Mouse (Mus musculus): Measurements from ENCODE around the gene Fgd6. TPM values are rescaled to one million over a fixed set of nuclear protein-coding genes. Genes with fewer than 3 reads are reported as not detected.

The Fgd6 gene
- polyA plus RNA-seq, 1 experiment from 2014 or later: 1.8 TPM

DNA sequence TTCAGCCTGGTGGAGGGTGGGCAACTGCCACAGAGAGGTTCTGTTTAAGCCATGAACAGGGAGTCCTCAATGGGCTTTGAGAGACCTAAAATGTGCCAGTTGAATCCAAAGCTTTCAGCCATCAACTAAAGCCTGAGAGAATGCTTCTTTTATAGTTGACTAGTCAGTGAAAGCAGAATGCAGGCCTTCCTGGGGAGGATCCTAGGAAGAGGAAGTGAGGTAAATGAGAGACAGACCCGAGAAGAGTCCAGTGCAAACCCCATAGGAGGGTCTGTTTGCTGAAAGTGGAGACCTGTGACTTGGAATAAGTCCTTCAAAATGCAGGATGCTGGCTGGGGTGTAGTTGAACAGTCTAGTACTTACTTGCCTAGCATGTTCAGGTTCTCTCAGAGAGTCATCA is 11.2 kb downstream of the Fgd6 start:
- H3K27me3 ChIP-seq (replicated peaks): no peaks in the 10 kb centered on the region
- H3K36me3 ChIP-seq: no peaks in the 10 kb centered on the region
- no peak overlapping the region for H3K4me2 ChIP-seq
- no peak overlapping the region for H3K9ac ChIP-seq (replicated peaks)
- no peak overlapping the region for H3K27ac ChIP-seq (replicated peaks)
- ATAC-seq (ENCODE audit: low FRiP score): no peak
- H3K4me3 ChIP-seq (replicated peaks): no peak overlapping the region
- H3K4me1 ChIP-seq: no peaks in the 10 kb centered on the region
- H3K9me3 ChIP-seq (replicated peaks): no peaks in the 10 kb centered on the region
- WGBS: 69% methylated on average over 1 of the region's 1 CpGs

DNA sequence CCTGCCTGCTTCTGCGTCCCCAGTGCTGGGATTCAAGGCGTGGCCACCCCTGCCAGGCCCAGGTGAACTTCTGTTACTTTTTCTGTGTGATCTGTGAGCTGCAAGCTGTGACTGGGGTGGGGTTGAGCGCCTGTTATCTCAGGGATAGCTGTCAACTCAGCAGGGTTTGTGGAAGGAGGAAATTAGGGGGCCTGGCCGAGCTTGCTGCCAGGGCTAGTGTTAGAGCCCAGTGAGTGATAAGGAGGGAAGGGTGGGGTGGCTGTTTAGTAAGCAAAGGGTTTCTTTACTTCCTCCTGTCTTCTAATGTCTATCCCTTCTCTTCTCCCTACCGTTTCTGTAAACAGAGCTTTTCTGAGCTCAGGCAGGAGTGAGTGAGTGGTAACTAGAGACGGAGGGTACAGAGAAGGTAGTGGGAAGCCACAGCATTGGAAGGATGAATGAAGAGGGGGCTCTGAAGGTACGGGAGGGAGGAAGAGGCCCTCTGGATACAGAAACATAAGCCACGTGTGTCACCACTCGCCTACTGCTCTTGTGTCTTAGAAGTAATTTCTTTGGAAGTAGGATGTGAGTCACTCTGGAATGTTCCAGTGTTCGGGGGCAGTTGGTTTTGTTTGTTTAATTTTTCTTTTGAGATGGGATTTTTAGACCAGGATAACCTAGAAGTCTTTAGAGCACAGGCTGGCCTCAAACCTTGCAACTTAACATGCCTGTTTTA is 12.2 kb downstream of the Fgd6 start:
- WGBS: 74% methylated on average over 10 of the region's 10 CpGs
- H3K27ac ChIP-seq (replicated peaks): no peak overlapping the region
- no peaks in the 10 kb centered on the region for H3K4me1 ChIP-seq
- no peak overlapping the region for H3K4me3 ChIP-seq (replicated peaks)
- no peak overlapping the region for H3K4me2 ChIP-seq
- no peaks in the 10 kb centered on the region for H3K36me3 ChIP-seq
- H3K9ac ChIP-seq (replicated peaks): no peak overlapping the region
- no peaks in the 10 kb centered on the region for H3K27me3 ChIP-seq (replicated peaks)
- no peaks in the 10 kb centered on the region for H3K9me3 ChIP-seq (replicated peaks)
- ATAC-seq (ENCODE audit: low FRiP score): no peak

DNA sequence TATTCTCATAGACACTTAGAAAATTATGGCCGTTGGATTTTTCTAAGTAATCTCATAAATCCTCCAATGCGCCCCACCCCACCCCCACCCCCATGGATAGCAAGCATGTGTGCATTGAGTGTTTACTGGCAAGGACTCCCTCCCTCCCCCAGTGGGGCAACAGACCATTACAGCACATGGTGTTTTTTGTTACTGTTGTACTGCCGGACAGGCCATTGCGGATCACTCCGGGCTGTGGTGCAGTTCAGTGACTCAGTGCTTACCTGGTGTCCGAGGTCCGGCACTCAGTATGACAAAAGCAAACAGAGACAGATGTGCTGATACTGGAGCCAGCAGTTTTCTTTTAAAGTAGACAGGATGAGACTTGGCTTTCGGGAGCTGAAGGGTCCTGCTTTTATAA is 13.3 kb downstream of the Fgd6 start:
- Histone ChIP-seq H3K27ac (replicated peaks) (no peak overlapping the region), H3K9me3 (replicated peaks) (no peaks in the 10 kb centered on the region), H3K4me1 (no peaks in the 10 kb centered on the region), H3K4me3 (replicated peaks) (no peak overlapping the region), H3K9ac (replicated peaks) (no peak overlapping the region), H3K27me3 (replicated peaks) (no peaks in the 10 kb centered on the region), H3K36me3 (no peaks in the 10 kb centered on the region), H3K4me2 (no peak overlapping the region)
- no peak for ATAC-seq (ENCODE audit: low FRiP score)
- WGBS: 71% methylated on average over 8 of the region's 8 CpGs

DNA sequence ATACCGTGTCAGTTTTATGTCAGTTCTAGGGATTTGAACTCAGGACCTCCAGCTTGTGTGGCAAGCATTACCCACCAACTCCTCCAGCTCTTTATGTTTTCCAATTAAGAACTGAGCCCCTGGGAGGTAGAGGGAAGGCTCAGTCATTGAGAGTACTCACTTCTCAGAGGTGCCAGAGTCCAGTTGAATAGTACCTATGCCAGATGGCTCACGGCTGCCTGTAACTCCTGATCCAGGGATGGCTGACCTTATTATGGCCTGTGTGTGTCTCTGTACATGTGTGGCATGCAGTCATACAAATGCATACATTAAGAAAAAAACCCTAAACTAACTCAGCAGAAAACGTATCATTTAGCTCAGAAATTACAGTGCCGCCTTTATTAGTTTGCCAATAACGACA is 14.9 kb downstream of the Fgd6 start:
- no peaks in the 10 kb centered on the region for H3K27me3 ChIP-seq (replicated peaks)
- H3K9ac ChIP-seq (replicated peaks): no peak overlapping the region
- 84% methylated on average over 5 of the region's 5 CpGs for WGBS
- H3K4me2 ChIP-seq: no peak overlapping the region
- no peaks in the 10 kb centered on the region for H3K4me1 ChIP-seq
- no peak overlapping the region for H3K4me3 ChIP-seq (replicated peaks)
- H3K27ac ChIP-seq (replicated peaks): no peak overlapping the region
- no peak for ATAC-seq (ENCODE audit: low FRiP score)
- H3K9me3 ChIP-seq (replicated peaks): no peaks in the 10 kb centered on the region
- H3K36me3 ChIP-seq: no peaks in the 10 kb centered on the region

DNA sequence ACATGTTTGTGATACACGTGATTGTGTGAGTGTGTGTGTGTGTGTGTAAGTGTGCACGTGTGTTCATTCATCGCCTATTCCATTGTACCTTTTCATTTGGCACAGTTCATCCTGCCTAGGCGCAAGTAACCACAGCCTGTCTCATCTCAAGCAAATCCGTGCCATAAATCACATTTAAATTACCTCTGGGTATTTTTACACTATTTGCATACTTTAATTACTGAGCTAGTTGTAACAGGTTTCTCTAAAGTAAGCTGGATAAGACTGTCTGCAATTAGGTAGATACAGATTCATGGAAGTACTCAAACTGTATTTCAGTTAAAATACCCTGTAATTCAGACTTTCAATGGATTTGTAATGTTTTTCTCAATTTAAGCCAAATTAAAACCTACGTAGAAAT is 20.7 kb downstream of the Fgd6 start:
- Histone ChIP-seq H3K9ac (replicated peaks) (no peak overlapping the region), H3K4me2 (no peak overlapping the region), H3K4me1 (0 out of 2 replicates have a peak, but pooled peaks cover 3% of the 10 kb centered on the region), H3K27me3 (replicated peaks) (no peaks in the 10 kb centered on the region), H3K36me3 (no peaks in the 10 kb centered on the region), H3K27ac (replicated peaks) (no peak overlapping the region), H3K9me3 (replicated peaks) (no peaks in the 10 kb centered on the region), H3K4me3 (replicated peaks) (no peak overlapping the region)
- ATAC-seq (ENCODE audit: low FRiP score): no peak
- 75% methylated on average over 6 of the region's 6 CpGs for WGBS

DNA sequence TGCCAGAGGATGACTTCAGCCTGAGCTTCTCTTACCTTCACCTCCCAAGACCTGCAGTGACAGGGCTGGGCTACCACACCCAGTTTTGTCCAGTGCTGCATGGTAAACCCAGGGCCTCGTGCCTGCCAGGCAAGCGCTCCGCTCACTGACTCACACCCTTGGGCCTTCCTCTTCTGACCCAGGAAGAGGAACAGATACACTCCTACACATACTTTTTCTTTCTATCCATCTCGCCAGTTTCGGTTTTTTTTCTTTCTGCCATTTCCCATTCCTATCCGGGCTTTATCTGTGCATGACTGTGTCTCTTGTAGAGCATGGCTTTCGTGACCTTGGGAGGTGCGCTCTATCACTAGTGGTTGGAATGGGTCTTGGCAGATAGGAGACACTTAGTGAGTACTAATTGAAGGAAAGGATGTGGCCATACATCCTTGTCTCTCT is 23.8 kb downstream of the Fgd6 start:
- 0 out of 2 replicates have a peak, but pooled peaks cover 3% of the 10 kb centered on the region for H3K4me1 ChIP-seq
- no peak for ATAC-seq (ENCODE audit: low FRiP score)
- no peaks in the 10 kb centered on the region for H3K9me3 ChIP-seq (replicated peaks)
- no peak overlapping the region for H3K27ac ChIP-seq (replicated peaks)
- 92% methylated on average over 8 of the region's 8 CpGs for WGBS
- H3K36me3 ChIP-seq: no peaks in the 10 kb centered on the region
- no peak overlapping the region for H3K9ac ChIP-seq (replicated peaks)
- no peak overlapping the region for H3K4me3 ChIP-seq (replicated peaks)
- no peak overlapping the region for H3K4me2 ChIP-seq
- H3K27me3 ChIP-seq (replicated peaks): no peaks in the 10 kb centered on the region

DNA sequence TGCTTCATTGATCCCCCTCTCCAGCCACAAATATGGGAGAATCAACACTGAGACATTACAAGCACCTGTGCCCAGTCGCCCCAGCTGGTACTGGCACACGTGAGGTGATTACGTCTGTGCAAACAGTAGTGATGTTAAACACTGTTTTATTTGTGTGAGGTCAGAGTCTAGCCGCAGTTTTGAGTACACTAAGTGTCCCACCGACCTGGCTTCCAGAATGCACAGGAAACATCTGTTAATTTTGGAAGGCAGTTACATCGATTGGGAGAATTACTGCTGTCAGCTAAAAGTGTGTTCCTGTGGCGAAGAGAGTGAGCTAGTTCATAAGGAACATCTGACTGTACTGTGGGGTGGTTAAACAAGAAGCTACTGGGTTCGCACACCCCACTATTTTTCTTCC is 24.4 kb downstream of the Fgd6 start:
- Histone ChIP-seq H3K4me3 (replicated peaks) (no peak overlapping the region), H3K27me3 (replicated peaks) (no peaks in the 10 kb centered on the region), H3K36me3 (no peaks in the 10 kb centered on the region), H3K27ac (replicated peaks) (no peak overlapping the region), H3K9me3 (replicated peaks) (no peaks in the 10 kb centered on the region), H3K9ac (replicated peaks) (no peak overlapping the region), H3K4me2 (no peak overlapping the region), H3K4me1 (0 out of 2 replicates have a peak, but pooled peaks cover 3% of the 10 kb centered on the region)
- 57% methylated on average over 8 of the region's 8 CpGs for WGBS
- no peak for ATAC-seq (ENCODE audit: low FRiP score)

DNA sequence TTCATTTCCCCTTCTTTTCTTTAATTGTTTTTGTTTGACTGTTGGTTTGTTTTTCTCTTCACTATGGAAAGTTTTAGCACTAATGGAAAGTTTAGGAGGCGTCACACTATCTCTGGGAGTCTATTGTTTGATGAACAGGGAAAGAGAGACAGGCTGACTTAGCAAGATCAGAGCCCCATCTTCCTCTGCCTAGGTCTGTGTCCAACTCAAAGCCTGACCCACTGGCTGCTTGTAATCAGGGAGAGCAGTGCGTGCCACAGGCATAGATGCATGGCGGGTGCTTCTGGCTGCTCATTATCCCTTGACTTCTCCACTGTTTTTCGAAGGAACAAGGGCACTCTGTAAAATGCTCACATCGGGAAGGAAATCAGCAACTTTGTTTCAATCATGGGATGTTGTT is 26.6 kb downstream of the Fgd6 start:
- Histone ChIP-seq H3K27me3 (replicated peaks) (no peaks in the 10 kb centered on the region), H3K27ac (replicated peaks) (no peak overlapping the region), H3K9ac (replicated peaks) (no peak overlapping the region), H3K4me2 (no peak overlapping the region), H3K4me1 (0 out of 2 replicates have a peak, but pooled peaks cover 3% of the 10 kb centered on the region), H3K4me3 (replicated peaks) (no peak overlapping the region), H3K36me3 (no peaks in the 10 kb centered on the region), H3K9me3 (replicated peaks) (no peaks in the 10 kb centered on the region)
- no peak for ATAC-seq (ENCODE audit: low FRiP score)
- whole genome bisulfite sequencing: 76% methylated on average over 5 of the region's 5 CpGs

DNA sequence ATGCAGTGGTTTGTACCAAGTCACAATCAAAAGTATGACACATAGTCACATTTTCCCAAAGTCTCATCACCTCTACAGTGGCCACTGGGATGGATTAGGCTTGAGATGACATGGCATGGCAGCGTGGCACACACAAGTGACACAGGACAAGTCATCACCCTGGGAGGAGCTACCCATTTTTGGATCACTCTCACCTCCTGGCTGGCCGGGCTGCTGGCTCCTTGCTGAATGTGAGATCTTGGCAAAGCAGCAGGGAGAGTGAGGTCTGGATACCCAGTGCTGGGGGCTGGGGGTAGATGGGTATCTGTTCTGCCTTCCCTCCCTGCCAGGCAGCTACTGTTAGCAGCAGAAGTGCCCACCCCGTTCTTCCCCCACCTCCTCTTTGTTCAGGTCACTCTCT is 31.1 kb downstream of the Fgd6 start:
- Histone ChIP-seq H3K27ac (replicated peaks) (no peak overlapping the region), H3K4me1 (0 out of 2 replicates have a peak, but pooled peaks cover 2% of the 10 kb centered on the region), H3K4me2 (no peak overlapping the region), H3K9me3 (replicated peaks) (no peaks in the 10 kb centered on the region), H3K4me3 (replicated peaks) (no peak overlapping the region), H3K9ac (replicated peaks) (no peak overlapping the region), H3K27me3 (replicated peaks) (no peaks in the 10 kb centered on the region), H3K36me3 (no peaks in the 10 kb centered on the region)
- 63% methylated on average over 3 of the region's 3 CpGs for WGBS
- no peak for ATAC-seq (ENCODE audit: low FRiP score)

DNA sequence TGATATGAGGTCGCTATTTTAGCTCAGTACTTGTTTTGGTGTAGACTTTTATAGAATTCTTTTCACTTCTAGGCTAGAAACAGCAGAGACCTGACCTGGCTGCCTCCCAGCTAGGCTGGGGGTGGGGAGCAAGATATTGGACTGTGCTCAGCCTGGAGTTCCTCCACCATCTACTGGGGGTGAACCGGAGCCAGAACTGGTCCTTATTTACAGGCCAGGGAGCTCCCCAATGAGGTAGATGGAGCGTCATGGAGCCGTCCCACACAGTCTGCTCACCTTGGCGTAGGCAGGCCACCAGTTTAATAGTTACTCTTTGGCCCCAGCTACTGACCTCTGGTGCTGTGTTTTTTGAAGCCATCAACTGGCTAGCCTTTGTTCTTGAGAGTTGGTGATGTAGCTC is 32.9 kb downstream of the Fgd6 start:
- WGBS: 81% methylated on average over 5 of the region's 5 CpGs
- Histone ChIP-seq H3K4me2 (no peak overlapping the region), H3K4me1 (peaks cover 12% of the 10 kb centered on the region), H3K9ac (replicated peaks) (no peak overlapping the region), H3K27me3 (replicated peaks) (no peaks in the 10 kb centered on the region), H3K9me3 (replicated peaks) (no peaks in the 10 kb centered on the region), H3K36me3 (no peaks in the 10 kb centered on the region), H3K4me3 (replicated peaks) (no peak overlapping the region), H3K27ac (replicated peaks) (no peak overlapping the region)
- ATAC-seq (ENCODE audit: low FRiP score): no peak

DNA sequence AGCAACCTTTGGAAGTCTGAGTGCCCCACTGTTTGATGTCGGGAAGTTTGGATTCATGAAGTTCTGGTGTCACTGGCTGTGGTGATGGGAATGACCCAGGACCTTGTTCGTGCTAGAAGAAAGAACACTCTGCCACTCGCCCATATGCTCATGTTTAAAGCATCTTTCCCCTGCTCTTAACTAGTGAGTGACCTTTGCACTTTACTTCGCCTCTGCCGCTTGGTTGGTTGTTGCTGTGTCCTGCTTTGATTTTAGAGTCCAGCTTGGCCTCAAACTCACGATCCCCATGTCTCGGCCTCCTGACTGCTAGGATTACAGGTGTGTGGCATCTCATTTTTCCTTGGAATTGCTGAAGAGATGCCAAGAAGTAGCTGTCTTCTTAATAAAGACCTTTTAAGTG is 35.8 kb downstream of the Fgd6 start:
- 92% methylated on average over 7 of the region's 7 CpGs for WGBS

DNA sequence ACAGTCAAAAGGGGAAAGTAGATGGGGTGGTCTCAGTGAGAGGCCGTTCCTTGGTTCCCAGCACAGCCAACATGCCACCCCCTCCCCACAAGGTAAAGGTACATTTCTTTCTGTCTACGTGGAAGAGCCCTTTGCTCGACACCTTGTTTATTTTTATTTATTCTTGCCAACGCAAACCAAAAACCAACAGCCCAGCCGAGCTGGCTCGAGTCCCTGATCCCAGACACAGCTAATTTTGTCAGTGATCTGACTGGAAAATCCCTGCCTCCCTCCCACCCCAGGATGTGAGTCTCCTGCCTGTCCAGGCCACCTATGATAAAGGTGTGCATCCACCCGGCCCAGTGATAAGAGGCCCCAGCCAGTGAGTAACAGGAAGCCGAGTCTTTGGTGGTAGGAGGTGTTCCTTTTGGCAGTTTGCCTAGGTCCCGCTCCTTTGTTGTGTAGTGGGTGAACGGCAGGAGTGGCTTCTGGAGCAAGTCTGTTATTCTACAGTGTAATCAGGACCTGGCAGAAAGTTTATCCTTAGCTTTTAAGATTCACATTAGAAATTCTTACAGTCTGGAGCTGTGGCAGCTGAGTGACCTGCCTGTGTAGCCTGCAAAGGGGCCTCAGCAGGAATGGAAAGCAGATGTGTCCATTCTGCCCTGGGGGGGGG is 36.6 kb downstream of the Fgd6 start:
- no peak overlapping the region for H3K9ac ChIP-seq (replicated peaks)
- peaks cover 12% of the 10 kb centered on the region for H3K4me1 ChIP-seq
- H3K9me3 ChIP-seq (replicated peaks): no peaks in the 10 kb centered on the region
- H3K27ac ChIP-seq (replicated peaks): peak overlapping the region; percentile 42; the same call in 1 of the 2 replicates
- no peaks in the 10 kb centered on the region for H3K36me3 ChIP-seq
- no peaks in the 10 kb centered on the region for H3K27me3 ChIP-seq (replicated peaks)
- H3K4me2 ChIP-seq: no peak overlapping the region
- no peak overlapping the region for H3K4me3 ChIP-seq (replicated peaks)
- no peak for ATAC-seq (ENCODE audit: low FRiP score)
- 61% methylated on average over 10 of the region's 10 CpGs for WGBS

More for the DNA sequence above, 35.8 kb downstream of the Fgd6 start:
- H3K36me3 ChIP-seq: no peaks in the 10 kb centered on the region
- no peaks in the 10 kb centered on the region for H3K9me3 ChIP-seq (replicated peaks)
- H3K9ac ChIP-seq (replicated peaks): no peak overlapping the region
- no peak overlapping the region for H3K4me2 ChIP-seq
- H3K27ac ChIP-seq (replicated peaks): no peak overlapping the region
- H3K4me3 ChIP-seq (replicated peaks): no peak overlapping the region
- no peaks in the 10 kb centered on the region for H3K27me3 ChIP-seq (replicated peaks)
- ATAC-seq (ENCODE audit: low FRiP score): no peak
- peaks cover 12% of the 10 kb centered on the region for H3K4me1 ChIP-seq
